Mouse (Mus musculus) Muller cell, postnatal 12 days (primary cell): Measurements from ENCODE around the gene Olfr140.

Experiments used
- DNase-seq: peaks from one replicate; pipeline ENCODE4 v3.0.0-alpha.2; 2015; ENCODE audit errors: inconsistent ontology term

Gene Olfr140

GRCm38 (mm10) chr2:90063494-90063893 lies at the start of gene Olfr140:
Olfr140 (minus strand) TSS chr2:90063594.
- DNase-seq: no peak

- DNase-seq: no peak
These were observed 6.7 kb upstream of the Olfr140 start for GRCm38 (mm10) chr2:90070065-90070464.

- no peak for DNase-seq
These were observed 28.4 kb downstream of the Olfr140 start, which contains the start of gene Olfr1265 for GRCm38 (mm10) chr2:90035037-90035436. Olfr1265 (plus strand) TSS chr2:90035337.

GRCm38 (mm10) chr2:90025477-90025876 lies 37.9 kb downstream of the Olfr140 start, which contains the start of gene Olfr1264:
Olfr1264 (minus strand) TSS chr2:90025577.
- no peak for DNase-seq

- no peak for DNase-seq
These were observed 51.6 kb downstream of the Olfr140 start, which contains the start of gene Olfr1263 for GRCm38 (mm10) chr2:90011831-90012230. Olfr1263 (plus strand) TSS chr2:90012131.

- DNase-seq: no peak
These were observed 63.5 kb downstream of the Olfr140 start, which contains the start of gene Olfr1262 for GRCm38 (mm10) chr2:89999845-90000244. Olfr1262 (plus strand) TSS chr2:90000145.
